In genomic region chr2:28126763-28127438, GRCm38 (mm10) we compare ENCODE assay signal across 17 mouse cellular contexts. TPM values are rescaled to one million over a fixed set of nuclear protein-coding genes. Genes with fewer than 3 reads are reported as not detected.
DNase-seq lines count a peak whose midpoint lies in the region; ATAC-seq and TF ChIP-seq lines count a peak whose summit lies in the region.
"Had no signal": no experiment of that assay in that cellular context is flagged by ENCODE, and none has a peak within 500 bp of the region (broad histone marks: within the 10 kb centered on the region; RNA-seq: fewer than 3 reads in every experiment).

No protein-coding gene starts in this region.

- peak; percentile 36 to 39 for DNase-seq in heart, adult 18-20 months
- no peak for DNase-seq in heart, embryonic 10.5 days (ENCODE audit: low spot score)
- DNase-seq in Patski (ENCODE audit: low read depth, low spot score), result peak; percentile 13
- peak; percentile 68 for DNase-seq in lung, postnatal 10 days
- DNase-seq in left cerebral cortex, postnatal 4 days, result no peak
- DNase-seq in midbrain, embryonic 10.5 days (ENCODE audit: low spot score), result no peak
- no peak for DNase-seq in natural killer cell, adult 2 months (ENCODE audit: low spot score in 2 of 2)
- DNase-seq: B cell, adult 2 months; cerebellum, adult 9-10 months; layer of hippocampus, adult 9-11 months; thymus, adult 2 months had no signal

- H3K4me1 ChIP-seq in heart, embryonic 10.5 days, result peaks cover 4% of the 10 kb centered on the region; the same call in 1 of the 2 replicates
- H3K4me1 ChIP-seq in intestine, embryonic 15.5 days (replicated peaks), result no peaks in the 10 kb centered on the region
- no peaks in the 10 kb centered on the region for H3K4me1 ChIP-seq in midbrain, embryonic 10.5 days
- H3K4me1 ChIP-seq: hindbrain, embryonic 10.5 days had no signal

- H3K27me3 ChIP-seq in heart, embryonic 10.5 days (ENCODE audit: insufficient read depth, poor library complexity, severe bottlenecking), result no peaks in the 10 kb centered on the region; the same call in 1 of the 2 replicates
- no peaks in the 10 kb centered on the region for H3K27me3 ChIP-seq in Patski
- H3K27me3 ChIP-seq in intestine, embryonic 15.5 days (replicated peaks), result no peaks in the 10 kb centered on the region
- no peaks in the 10 kb centered on the region for H3K27me3 ChIP-seq in midbrain, embryonic 10.5 days (ENCODE audit: low read depth, poor library complexity, severe bottlenecking)

- H3K9me3 ChIP-seq in heart, embryonic 10.5 days, result no peaks in the 10 kb centered on the region
- H3K9me3 ChIP-seq in intestine, embryonic 15.5 days, result no peaks in the 10 kb centered on the region
- peaks cover 4% of the 10 kb centered on the region; the same call in 1 of the 2 replicates for H3K9me3 ChIP-seq in midbrain, embryonic 10.5 days (replicated peaks)

- no peak overlapping the region for H3K4me2 ChIP-seq in intestine, embryonic 15.5 days (replicated peaks)

- intact Hi-C loops in left cerebral cortex, postnatal 4 days (cut with DNase I), result no loop called here

- CTCF ChIA-PET in Patski (lab: Charles Lee), result no interaction called here

- H3K27ac ChIP-seq in heart, embryonic 10.5 days, result no peak overlapping the region
- no peak overlapping the region for H3K27ac ChIP-seq in intestine, embryonic 15.5 days
- H3K27ac ChIP-seq in midbrain, embryonic 10.5 days (replicated peaks), result no peak overlapping the region
- H3K27ac ChIP-seq: hindbrain, embryonic 10.5 days had no signal

- in situ Hi-C loops in Patski (cut with MboI; ENCODE audit: low pct_unique_long_range_greater_than_20kb), result no loop called here

- no peaks in the 10 kb centered on the region for H3K36me3 ChIP-seq in heart, embryonic 10.5 days
- no peaks in the 10 kb centered on the region for H3K36me3 ChIP-seq in intestine, embryonic 15.5 days
- H3K36me3 ChIP-seq in midbrain, embryonic 10.5 days, result no peaks in the 10 kb centered on the region
- H3K36me3 ChIP-seq: G1E; hindbrain, embryonic 10.5 days had no signal

- no peak overlapping the region for H3K9ac ChIP-seq in intestine, embryonic 15.5 days

- TF ChIP-seq CTCF in Patski (IDR thresholded peaks at IDR 0.05), result no peak

- WGBS in heart, embryonic 10.5 days, result 75% methylated on average over 12 of the region's 12 CpGs
- WGBS in intestine, embryonic 15.5 days, result 56% methylated on average over 12 of the region's 12 CpGs
- 86% methylated on average over 12 of the region's 12 CpGs for WGBS in midbrain, embryonic 10.5 days

- POLR2A ChIA-PET in Patski (lab: Charles Lee), result no interaction called here

- ATAC-seq in Patski, result no peak
- 0 out of 2 replicates have a peak, but pooled peaks have one; percentile 45 for ATAC-seq in intestine, embryonic 15.5 days
- ATAC-seq: activated CD4-positive, CD25-positive, alpha-beta regulatory T cell, adult 4 months had no signal

- no peak overlapping the region for H3K4me3 ChIP-seq in heart, embryonic 10.5 days
- H3K4me3 ChIP-seq in intestine, embryonic 15.5 days (replicated peaks), result no peak overlapping the region
- no peak overlapping the region for H3K4me3 ChIP-seq in midbrain, embryonic 10.5 days
- H3K4me3 ChIP-seq: hindbrain, embryonic 10.5 days had no signal

RNA-seq across cellular contexts. Expression of gene Fcnb, which starts 42.2 kb away (rescaled TPM):
- not detected for total RNA-seq in heart, adult 18-20 months (2021)
- polyA plus RNA-seq in heart, embryonic 10.5 days (2016; fragmentation: Nextera tagmentation; extraction: Ambion mirVana), result not detected in 2 replicates
- polyA plus RNA-seq in Patski (2021), result not detected
- polyA plus RNA-seq in intestine, embryonic 15.5 days (2015; fragmentation: Nextera tagmentation; extraction: Ambion mirVana), result 0.40 and 1.3 TPM in 2 replicates
- total RNA-seq in left cerebral cortex, postnatal 4 days (2021), result not detected
- polyA plus RNA-seq in midbrain, embryonic 10.5 days (2016; fragmentation: Nextera tagmentation; extraction: Ambion mirVana), result not detected in 2 replicates
- total RNA-seq: G1E; gastrocnemius, adult 8-10 months had no signal
- polyA plus RNA-seq: activated CD4-positive, CD25-positive, alpha-beta regulatory T cell, adult 4 months; G1E; hindbrain, embryonic 10.5 days; small intestine, adult 2 months had no signal

Comparison
In these comparisons a context has a peak if more than half of its experiments do, and no peak if none do; other contexts are left out.
1. DNase-seq: peak in heart, adult 18-20 months (2 of 2), Patski (single experiment) and lung, postnatal 10 days (single experiment); none in heart, embryonic 10.5 days (single experiment), left cerebral cortex, postnatal 4 days (single experiment), midbrain, embryonic 10.5 days (single experiment) and natural killer cell, adult 2 months (0 of 2).